Mouse (Mus musculus) layer of hippocampus, postnatal 25 days (tissue): ENCODE measurements around the gene Trim37. TPM values are rescaled to one million over a fixed set of nuclear protein-coding genes. Genes with fewer than 3 reads are reported as not detected.

ENCODE experiments used
- DNase-seq, 2 experiments: peaks; one replicate each; pipeline ENCODE4 v3.0.0; 2022; ENCODE audit warnings: mixed read lengths in 2 of 2, low spot score in 1 of 2; ENCODE audit errors: extremely low spot score in 1 of 2
- microRNA-seq, 2 experiments: library from miRNA; unstranded; fragments of <30 nt; microRNA quantifications; one replicate each; pipeline ENCODE4 v1.2.0; 2021
- total RNA-seq, 2 experiments: library from RNA; stranded (reverse); gene quantifications; 2 replicates each; pipeline ENCODE4 v1.2.3; 2021

Gene Trim37
- total RNA-seq, 2 experiments from 2014 or later = 189 to 204 TPM

- DNase-seq = no peak
Measured at GRCm38 (mm10) chr11:87266246-87266645, 139.4 kb downstream of the Trim37 start.

DNA sequence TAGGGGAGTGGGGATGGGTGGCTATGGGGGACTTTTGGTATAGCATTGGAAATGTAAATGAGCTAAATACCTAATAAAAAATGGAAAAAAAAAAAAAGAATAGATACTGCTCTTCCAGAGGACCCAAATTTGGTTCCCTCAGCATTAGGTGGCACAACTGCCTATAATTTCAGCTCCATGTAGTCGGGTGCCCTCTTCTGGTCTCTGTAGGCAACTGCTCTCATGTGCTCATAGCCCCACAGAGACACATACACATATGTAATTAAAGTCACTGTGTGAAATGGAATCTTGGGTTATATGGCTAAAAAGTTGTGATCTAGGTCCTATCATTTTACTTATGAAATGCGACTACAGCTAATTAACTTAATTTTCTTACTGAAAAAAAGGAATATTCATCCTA lies 141.9 kb downstream of the Trim37 start:
- DNase-seq = no peak

Small RNA genes lying within 50 kb of the gene (microRNA-seq; reads per million reads assigned to microRNA genes)
- gene Mir301 = 33.4 to 622 reads per million in 2 experiments

Other genes with a start within 250 kb of the Trim37 start
- gene Ypel2, start 133.4 kb upstream of the Trim37 start, total RNA-seq = 10 to 100 TPM; 23.5 to 28.0 TPM
- gene Gdpd1, start 53.0 kb upstream of the Trim37 start, total RNA-seq = 10 to 100 TPM; 46.3 to 48.7 TPM
- gene Smg8, start 40.3 kb upstream of the Trim37 start, total RNA-seq = 10 to 100 TPM; 16.4 to 16.8 TPM
- gene Prr11, start 18.4 kb upstream of the Trim37 start, total RNA-seq = under 1 TPM; 0.31 to 0.57 TPM
- gene Ska2, start 17.8 kb upstream of the Trim37 start, total RNA-seq = 10 to 100 TPM; 15.4 to 16.2 TPM
- 100 to 1,000 TPM; 265 to 273 TPM for gene Ppm1e, start 231.9 kb downstream of the Trim37 start, total RNA-seq